15 mouse cellular contexts compared by ENCODE assay signal in the genomic region with DNA sequence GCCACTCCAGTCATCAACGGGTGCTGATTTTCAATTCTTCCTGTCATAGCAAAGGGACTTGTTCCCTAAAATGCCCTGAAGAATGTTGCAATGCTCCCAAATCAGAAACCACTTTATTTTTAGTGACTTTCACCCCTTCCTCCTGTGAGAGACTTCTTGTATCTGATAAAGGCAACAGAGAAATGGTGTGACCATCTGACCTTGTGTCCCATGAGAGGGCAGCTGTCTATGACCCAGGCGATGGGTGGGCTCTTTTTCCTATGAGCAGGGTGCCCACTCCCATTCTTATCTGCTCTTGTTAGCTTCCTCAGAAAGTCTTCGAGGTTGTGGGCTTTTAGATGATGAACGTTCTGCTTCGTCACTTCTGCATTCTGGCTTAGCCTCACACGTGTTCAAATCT.
"Had no signal": no experiment of that assay in that cellular context is flagged by ENCODE, and none has a peak within 500 bp of the region (broad histone marks: within the 10 kb centered on the region; RNA-seq: fewer than 3 reads in every experiment).

No protein-coding gene starts in this region.

- H3K4me2 ChIP-seq: intestine, embryonic 15.5 days; kidney, embryonic 15.5 days; limb, embryonic 13.5 days; liver, embryonic 12.5 days; lung, embryonic 14.5 days; midbrain, embryonic 11.5 days; midbrain, embryonic 15.5 days; stomach, embryonic 15.5 days had no signal

- H3K27ac ChIP-seq: intestine, embryonic 15.5 days; kidney, embryonic 15.5 days; limb, embryonic 13.5 days; liver, embryonic 12.5 days; midbrain, embryonic 15.5 days; stomach, embryonic 15.5 days had no signal

- ATAC-seq: intestine, embryonic 15.5 days; liver, embryonic 12.5 days; midbrain, embryonic 15.5 days had no signal

- H3K4me1 ChIP-seq: intestine, embryonic 15.5 days; kidney, embryonic 15.5 days; limb, embryonic 13.5 days; liver, embryonic 12.5 days; megakaryocyte, embryonic 14.5 days; stomach, embryonic 15.5 days had no signal

- H3K27me3 ChIP-seq: intestine, embryonic 15.5 days; kidney, embryonic 15.5 days; limb, embryonic 13.5 days; liver, embryonic 12.5 days; megakaryocyte, embryonic 14.5 days; midbrain, embryonic 15.5 days; stomach, embryonic 15.5 days had no signal

- H3K9me3 ChIP-seq: intestine, embryonic 15.5 days; kidney, embryonic 15.5 days; limb, embryonic 13.5 days; liver, embryonic 12.5 days; midbrain, embryonic 15.5 days; stomach, embryonic 15.5 days had no signal

- DNase-seq: kidney, adult 2 months; kidney, postnatal 14 days; layer of hippocampus, adult 9-11 months; left cerebral cortex, postnatal 4 days; lung, embryonic 14.5 days; right cerebral cortex, postnatal 14 days; thymus, postnatal 14 days had no signal

- H3K4me3 ChIP-seq: intestine, embryonic 15.5 days; kidney, embryonic 15.5 days; limb, embryonic 13.5 days; liver, embryonic 12.5 days; megakaryocyte, embryonic 14.5 days; midbrain, embryonic 15.5 days; stomach, embryonic 15.5 days had no signal

- H3K9ac ChIP-seq: intestine, embryonic 15.5 days; kidney, embryonic 15.5 days; limb, embryonic 13.5 days; liver, embryonic 12.5 days; lung, embryonic 14.5 days; midbrain, embryonic 15.5 days; stomach, embryonic 15.5 days had no signal

- H3K36me3 ChIP-seq: intestine, embryonic 15.5 days; kidney, embryonic 15.5 days; limb, embryonic 13.5 days; liver, embryonic 12.5 days; midbrain, embryonic 15.5 days; stomach, embryonic 15.5 days had no signal
